Mouse (Mus musculus) colon, adult 2 months (tissue): Measurements from ENCODE around the gene Gm17359. TPM values are rescaled to one million over a fixed set of nuclear protein-coding genes. Genes with fewer than 3 reads are reported as not detected.

Experiments used
- polyA plus RNA-seq: library from polyadenylated mRNA; depleted of rRNA; stranded (reverse); fragments of >200 nt; gene quantifications from 2 replicates; pipeline ENCODE4 v1.2.3, GENCODE M21; 2012; rRNA removed

Gm17359 gene
- polyA plus RNA-seq = not detected in 2 replicates

GRCm38 (mm10) chr3:79336044-79336766 is at the start of gene Gm17359:
Gm17359 (plus strand) TSS chr3:79336661.

Other genes with a start within 250 kb of the Gm17359 start
- gene Rapgef2, start 50.1 kb upstream of the Gm17359 start, polyA plus RNA-seq = 5.4 and 5.8 TPM in 2 replicates
- gene Fnip2, start 231.1 kb downstream of the Gm17359 start, polyA plus RNA-seq = 5.8 TPM in 2 replicates